Mouse (Mus musculus) erythroblast, embryonic 14.5 days (primary cell): ENCODE results near the gene Rnf207. TPM values are rescaled to one million over a fixed set of nuclear protein-coding genes. Genes with fewer than 3 reads are reported as not detected.

Experiments
- H3K27me3 ChIP-seq: 2 replicates; pipeline ENCODE4 v1.6.1; 2012; ENCODE audit warnings: inconsistent platforms; ENCODE audit not compliant: control insufficient read depth
- H3K36me3 ChIP-seq: 2 replicates; pipeline ENCODE4 v1.6.1; 2012; ENCODE audit warnings: mild to moderate bottlenecking, inconsistent platforms; ENCODE audit not compliant: control insufficient read depth
- H3K4me1 ChIP-seq: 2 replicates; pipeline ENCODE4 v1.6.1; 2012; ENCODE audit warnings: inconsistent platforms; ENCODE audit not compliant: control insufficient read depth
- H3K4me3 ChIP-seq: replicated peaks from 2 replicates; pipeline ENCODE3; 2012; ENCODE audit warnings: moderate library complexity, mild to moderate bottlenecking, inconsistent platforms
- H3K9me3 ChIP-seq: 2 replicates; pipeline ENCODE4 v1.6.1; 2012; ENCODE audit warnings: low read length, inconsistent platforms, mixed read lengths; ENCODE audit not compliant: control insufficient read depth
- GATA1 ChIP-seq: IDR thresholded peaks from 2 replicates; pipeline ENCODE4 v1.6.1; 2012; ENCODE audit warnings: low read length, inconsistent platforms, mixed read lengths
- TAL1 ChIP-seq: IDR thresholded peaks from 3 replicates; pipeline ENCODE4 v1.6.1; 2012; ENCODE audit warnings: low read length, inconsistent platforms, mixed read lengths
- polyA plus RNA-seq: library from polyadenylated mRNA; stranded (reverse); fragments of >175 nt; gene quantifications from 2 replicates; pipeline ENCODE4 v1.2.3, GENCODE M21; 2012

The Rnf207 gene
- polyA plus RNA-seq, 1 experiment, result 0.01 TPM

DNA sequence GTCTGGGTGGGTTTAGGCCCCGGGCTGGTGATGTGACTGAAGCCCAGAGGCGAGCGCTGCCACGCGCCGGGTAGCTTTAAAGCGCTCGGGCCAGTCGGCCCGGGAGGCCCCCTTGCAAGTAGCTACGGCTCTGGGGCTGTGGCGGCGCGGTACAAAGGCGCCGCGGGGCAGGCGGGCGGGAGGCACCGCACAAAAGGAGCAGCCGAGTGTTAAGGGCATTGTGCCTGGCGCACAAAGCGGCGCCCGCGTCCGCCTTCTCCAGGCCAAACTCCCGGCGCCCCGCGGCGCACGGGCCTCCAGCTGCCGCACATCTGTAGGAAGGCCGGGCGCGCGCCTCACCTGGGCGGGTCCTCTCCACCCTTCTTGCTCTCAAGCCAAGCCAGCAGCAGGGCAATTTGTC is 28.4 kb downstream of the Rnf207 start:
- TF ChIP-seq GATA1 (no peak), TAL1 (no peak)
- H3K4me1 ChIP-seq, result peaks cover 14% of the 10 kb centered on the region
- no peak overlapping the region for H3K4me3 ChIP-seq
- peaks cover 6% of the 10 kb centered on the region; the same call in 1 of the 2 replicates for H3K9me3 ChIP-seq
- no peaks in the 10 kb centered on the region for H3K36me3 ChIP-seq
- H3K27me3 ChIP-seq, result peaks cover 82% of the 10 kb centered on the region

DNA sequence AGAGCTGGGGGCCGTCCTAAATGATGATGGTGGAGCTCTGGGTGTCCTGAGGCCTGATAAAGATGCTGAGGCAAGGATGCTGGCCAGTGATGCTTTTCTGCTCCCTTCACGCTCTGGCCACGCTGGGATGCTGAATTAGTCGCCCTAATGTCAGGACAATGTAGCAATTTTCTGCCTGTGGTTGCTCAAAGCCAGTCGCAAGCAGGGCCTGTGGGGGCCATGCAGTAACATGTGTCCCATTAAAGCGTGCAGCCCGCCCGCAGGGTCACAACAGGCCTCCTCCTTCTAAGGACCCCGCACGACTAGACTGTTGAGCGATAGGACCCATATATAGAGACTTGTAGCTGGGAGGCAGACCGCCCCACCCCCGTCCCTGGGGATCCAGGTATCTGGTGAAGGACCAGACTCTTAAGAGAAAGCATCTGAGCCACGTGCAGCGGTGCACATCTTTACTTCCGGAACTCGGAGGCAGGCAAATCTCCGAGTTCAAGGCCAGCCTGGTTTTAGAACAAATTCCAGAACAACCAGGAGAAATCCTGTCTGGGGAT is 30.3 kb downstream of the Rnf207 start:
- H3K27me3 ChIP-seq, result peaks cover 93% of the 10 kb centered on the region
- H3K4me1 ChIP-seq, result peaks cover 12% of the 10 kb centered on the region
- no peak for TF ChIP-seq GATA1
- no peak for TF ChIP-seq TAL1
- H3K9me3 ChIP-seq, result peaks cover 6% of the 10 kb centered on the region; the same call in 1 of the 2 replicates
- H3K36me3 ChIP-seq, result no peaks in the 10 kb centered on the region
- no peak overlapping the region for H3K4me3 ChIP-seq

DNA sequence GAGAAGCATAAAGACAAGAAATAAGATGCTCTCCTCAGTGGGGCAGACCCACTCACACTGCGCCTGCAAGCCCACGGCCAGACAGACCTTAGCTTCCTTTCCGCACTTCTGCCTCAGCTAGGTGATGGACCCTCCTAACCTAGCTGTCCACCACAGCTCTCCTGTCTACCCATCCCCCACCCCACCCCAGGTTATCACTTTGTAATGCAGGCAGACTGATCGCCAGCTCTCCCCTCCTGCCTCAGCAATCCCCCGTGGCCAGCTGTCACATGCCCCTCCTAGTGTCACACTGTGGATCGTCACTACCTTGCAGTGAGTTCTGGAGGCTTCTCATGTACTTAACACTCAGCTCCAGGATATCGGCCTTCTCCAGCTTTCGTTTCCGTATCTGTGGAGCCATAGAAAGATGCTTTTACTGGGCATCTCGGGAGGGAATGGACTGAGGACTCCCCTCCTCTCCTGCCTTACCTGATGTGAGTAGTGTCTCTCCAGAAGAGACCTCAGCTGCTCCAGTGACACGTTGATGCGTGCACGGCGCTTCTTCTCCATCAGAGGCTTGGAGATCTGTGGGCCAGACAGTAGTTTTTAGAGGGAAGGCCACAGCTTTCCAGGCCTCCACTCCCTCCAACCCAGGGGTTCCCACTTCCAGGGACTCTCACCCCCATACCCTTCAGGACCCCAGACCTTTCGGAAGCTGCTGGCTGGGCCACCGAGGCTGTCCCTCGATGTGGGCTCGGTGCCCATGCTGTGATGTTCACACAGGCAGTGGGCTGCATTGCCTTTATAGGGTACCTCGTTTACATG is 31.3 kb downstream of the Rnf207 start:
- H3K27me3 ChIP-seq, result peaks cover 93% of the 10 kb centered on the region
- no peak overlapping the region for H3K4me3 ChIP-seq
- no peak for TF ChIP-seq TAL1
- no peak for TF ChIP-seq GATA1

DNA sequence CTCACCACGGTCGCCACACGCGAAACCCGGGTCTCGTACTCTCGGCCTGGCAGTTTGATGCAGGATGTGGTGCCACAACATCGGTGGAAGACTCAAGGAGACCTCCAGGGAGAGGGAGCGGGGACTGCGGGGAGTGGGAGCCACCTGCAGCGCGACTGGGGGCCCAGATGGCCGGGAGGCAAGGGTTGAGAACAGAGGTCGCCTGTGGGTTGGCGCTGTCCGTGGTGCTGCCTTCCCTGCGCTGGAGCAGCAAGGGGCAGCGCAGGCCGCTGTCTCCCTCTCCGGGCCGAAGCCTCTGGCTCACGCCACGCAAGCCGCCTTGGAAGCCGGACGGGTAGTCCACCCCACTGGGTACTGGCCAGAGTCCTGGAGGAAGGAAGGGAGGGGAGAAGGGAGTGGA is 31.9 kb downstream of the Rnf207 start:
- Histone ChIP-seq H3K27me3 (peaks cover 93% of the 10 kb centered on the region), H3K4me3 (no peak overlapping the region), H3K4me1 (peaks cover 20% of the 10 kb centered on the region), H3K9me3 (peaks cover 8% of the 10 kb centered on the region; the same call in 1 of the 2 replicates), H3K36me3 (no peaks in the 10 kb centered on the region)
- no peak for TF ChIP-seq TAL1
- no peak for TF ChIP-seq GATA1

More for the DNA sequence above, 31.3 kb downstream of the Rnf207 start:
- Histone ChIP-seq H3K4me1 (peaks cover 20% of the 10 kb centered on the region), H3K9me3 (peaks cover 8% of the 10 kb centered on the region; the same call in 1 of the 2 replicates), H3K36me3 (no peaks in the 10 kb centered on the region)

DNA sequence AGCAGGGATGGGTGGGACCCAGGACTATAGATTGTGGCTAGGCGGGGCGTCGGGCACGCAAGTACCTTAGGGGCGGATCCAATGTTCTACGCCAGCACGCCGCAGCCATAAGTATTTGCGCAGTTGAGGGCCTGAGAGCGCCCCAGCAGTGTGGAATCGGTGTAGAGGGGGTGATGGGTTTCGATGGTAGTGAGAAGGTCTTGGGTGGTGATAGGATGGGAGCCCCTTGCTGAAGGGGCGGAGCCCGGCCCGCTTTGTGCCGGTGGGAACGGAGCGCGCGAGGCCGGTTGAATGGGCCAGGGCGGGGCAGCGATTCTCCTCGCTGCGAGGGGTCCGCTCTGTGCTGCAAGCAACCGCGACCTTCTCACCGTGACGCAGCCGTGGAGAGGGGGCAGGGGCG is 32.6 kb downstream of the Rnf207 start:
- H3K4me3 ChIP-seq, result no peak overlapping the region
- TF ChIP-seq GATA1 (no peak), TAL1 (no peak)
- H3K4me1 ChIP-seq, result peaks cover 20% of the 10 kb centered on the region
- H3K9me3 ChIP-seq, result peaks cover 8% of the 10 kb centered on the region; the same call in 1 of the 2 replicates
- H3K27me3 ChIP-seq, result peaks cover 93% of the 10 kb centered on the region
- no peaks in the 10 kb centered on the region for H3K36me3 ChIP-seq

DNA sequence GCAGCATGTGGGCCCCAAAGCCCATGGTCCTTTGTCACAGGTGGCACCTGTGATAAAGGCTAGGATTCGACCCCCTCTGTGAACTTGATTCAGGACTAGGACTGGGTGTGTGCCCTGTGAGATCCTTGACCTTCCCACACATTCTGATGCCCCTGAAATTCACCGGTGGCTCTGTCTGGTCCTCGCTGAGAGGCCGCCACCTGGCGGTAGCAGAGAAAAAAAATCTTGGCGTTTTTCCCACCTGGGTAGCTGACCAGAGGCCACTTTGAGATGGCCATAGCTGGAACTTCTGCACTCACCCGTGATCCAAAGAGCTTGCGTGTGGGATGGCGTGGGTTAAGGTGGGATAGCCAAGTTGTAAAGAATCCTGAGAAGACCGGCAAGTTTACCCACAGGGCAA is 33.3 kb downstream of the Rnf207 start:
- peaks cover 20% of the 10 kb centered on the region for H3K4me1 ChIP-seq
- peaks cover 93% of the 10 kb centered on the region for H3K27me3 ChIP-seq
- no peak overlapping the region for H3K4me3 ChIP-seq
- H3K9me3 ChIP-seq, result peaks cover 8% of the 10 kb centered on the region; the same call in 1 of the 2 replicates
- TF ChIP-seq TAL1, result no peak
- no peak for TF ChIP-seq GATA1
- no peaks in the 10 kb centered on the region for H3K36me3 ChIP-seq

DNA sequence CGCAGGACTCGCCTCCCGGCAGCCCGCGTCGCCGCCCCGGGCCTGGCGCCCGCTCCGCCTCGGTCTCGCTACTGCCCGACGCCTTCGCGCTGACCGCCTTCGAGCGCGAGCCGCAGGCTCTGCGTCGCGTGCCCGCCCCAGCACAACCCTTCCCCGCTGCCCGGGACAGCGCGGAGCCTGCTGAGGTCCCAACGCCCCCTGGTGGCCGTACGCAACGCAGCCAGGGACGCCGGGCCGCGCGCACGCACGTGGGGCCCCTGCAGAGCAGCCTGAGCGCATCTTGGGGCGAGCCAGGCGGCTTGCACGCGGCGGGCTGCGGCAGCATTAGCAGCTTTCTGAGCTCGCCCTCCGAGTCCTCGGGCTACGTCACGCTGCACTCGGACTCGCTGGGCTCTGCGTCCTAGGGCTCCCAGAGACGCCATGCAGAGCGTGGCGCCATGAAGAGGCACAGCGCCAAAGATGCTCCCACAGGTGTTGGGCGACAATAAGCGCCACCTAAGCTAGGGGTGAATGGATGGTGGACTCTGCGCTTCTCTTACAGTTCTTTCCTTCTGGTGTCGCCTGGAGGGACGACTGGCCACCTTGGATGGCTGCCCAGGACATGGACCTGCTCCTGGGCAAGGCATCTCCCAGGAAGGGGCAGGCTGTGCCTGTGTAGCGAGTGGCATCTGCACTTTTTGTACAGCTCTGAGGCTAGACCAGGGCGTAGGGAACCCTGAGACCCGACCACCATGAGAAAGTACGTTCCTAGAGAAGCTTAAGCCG is 35.4 kb downstream of the Rnf207 start:
- H3K4me3 ChIP-seq, result no peak overlapping the region
- peaks cover 2% of the 10 kb centered on the region; the same call in 1 of the 2 replicates for H3K9me3 ChIP-seq
- H3K4me1 ChIP-seq, result peaks cover 20% of the 10 kb centered on the region
- no peak for TF ChIP-seq TAL1
- no peak for TF ChIP-seq GATA1
- peaks cover 84% of the 10 kb centered on the region for H3K27me3 ChIP-seq
- no peaks in the 10 kb centered on the region for H3K36me3 ChIP-seq

DNA sequence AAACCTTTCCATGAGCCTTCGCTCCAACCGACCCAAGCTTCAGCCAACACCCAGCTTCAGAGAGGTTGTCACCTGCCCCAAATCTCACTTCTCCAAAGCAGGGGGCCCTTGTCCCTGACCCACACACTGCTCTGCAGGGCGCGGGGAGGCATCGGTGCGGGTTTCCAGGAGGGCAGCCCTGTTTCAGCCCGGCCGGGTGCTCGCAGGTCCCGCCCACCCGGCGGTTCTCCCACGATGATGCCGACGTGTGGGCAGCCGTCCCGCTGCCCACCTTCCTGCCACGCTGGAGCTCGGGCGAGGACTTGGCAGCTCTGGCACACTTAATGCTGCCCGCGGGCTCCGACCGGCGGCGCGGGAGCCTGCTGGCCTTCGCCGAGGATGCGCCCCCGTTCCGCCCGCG is 36.1 kb downstream of the Rnf207 start:
- TF ChIP-seq TAL1, result no peak
- no peak for TF ChIP-seq GATA1
- peaks cover 77% of the 10 kb centered on the region for H3K27me3 ChIP-seq

DNA sequence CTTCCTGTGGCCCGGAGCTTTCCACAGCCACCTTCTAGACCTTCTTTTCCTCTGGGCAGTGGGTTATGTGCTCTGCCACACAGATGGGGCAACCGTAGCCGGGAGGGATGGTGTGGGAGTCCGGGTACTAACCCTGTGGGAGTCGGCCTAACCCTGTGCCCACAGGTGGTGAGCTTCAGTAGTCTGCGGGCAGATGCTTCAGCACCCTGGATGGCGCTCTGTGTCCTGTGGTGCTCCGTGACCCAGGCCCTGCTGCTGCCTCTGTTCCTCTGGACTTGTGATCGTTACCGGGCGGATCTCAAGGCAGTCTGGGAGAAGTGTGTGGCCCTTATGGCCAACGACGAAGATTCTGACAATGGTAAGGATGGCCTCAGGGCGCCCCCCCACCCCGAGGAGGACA is 37.2 kb downstream of the Rnf207 start:
- Histone ChIP-seq H3K9me3 (peaks cover 2% of the 10 kb centered on the region; the same call in 1 of the 2 replicates), H3K4me1 (peaks cover 16% of the 10 kb centered on the region), H3K36me3 (no peaks in the 10 kb centered on the region), H3K27me3 (peaks cover 72% of the 10 kb centered on the region), H3K4me3 (no peak overlapping the region)
- no peak for TF ChIP-seq TAL1
- TF ChIP-seq GATA1, result no peak

More for the DNA sequence above, 36.1 kb downstream of the Rnf207 start:
- peaks cover 2% of the 10 kb centered on the region; the same call in 1 of the 2 replicates for H3K9me3 ChIP-seq
- peaks cover 20% of the 10 kb centered on the region for H3K4me1 ChIP-seq
- no peaks in the 10 kb centered on the region for H3K36me3 ChIP-seq
- no peak overlapping the region for H3K4me3 ChIP-seq
